20 mouse cellular contexts compared by ENCODE assay signal in the genomic region with DNA sequence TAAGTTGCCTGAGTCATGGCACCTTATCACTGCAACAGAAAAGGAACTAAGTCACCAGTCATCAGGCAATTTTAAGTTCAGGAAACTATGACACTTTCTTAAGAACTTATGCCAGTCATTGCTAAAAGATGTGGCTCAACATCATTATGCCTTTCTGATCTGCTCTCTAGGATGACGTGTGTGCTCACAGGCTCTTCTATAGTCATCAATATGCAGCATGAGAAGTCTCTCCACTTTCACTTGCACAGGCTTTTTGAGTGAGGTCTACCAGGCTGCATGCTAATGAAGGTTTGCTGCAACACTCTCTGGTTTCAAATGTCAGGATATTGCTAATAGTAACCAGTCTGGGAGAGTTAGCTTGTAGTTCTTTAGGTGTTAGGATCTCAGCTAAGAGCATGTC.
DNase-seq lines count a peak whose midpoint lies in the region; ATAC-seq and TF ChIP-seq lines count a peak whose summit lies in the region.
"Had no signal": no experiment of that assay in that cellular context is flagged by ENCODE, and none has a peak within 500 bp of the region (broad histone marks: within the 10 kb centered on the region; RNA-seq: fewer than 3 reads in every experiment).

No protein-coding gene starts in this region.

- intact Hi-C loops in left cerebral cortex, adult 2 months (cut with DNase I), result no loop called here

- no peaks in the 10 kb centered on the region for H3K27me3 ChIP-seq in forebrain, embryonic 14.5 days (replicated peaks; ENCODE audit: control insufficient read depth, insufficient read depth, low read length)
- no peaks in the 10 kb centered on the region for H3K27me3 ChIP-seq in cerebellum, adult 2 months (ENCODE audit: control insufficient read depth, insufficient read depth, low read length)

- H3K9ac ChIP-seq in forebrain, embryonic 14.5 days (ENCODE audit: low read length), result no peak overlapping the region
- H3K9ac ChIP-seq: liver, postnatal 0 days had no signal

- no peak for TF ChIP-seq CTCF in left cerebral cortex, adult 2 months (IDR thresholded peaks at IDR 0.05)
- no peak for TF ChIP-seq CTCF in cerebellum, adult 2 months (IDR thresholded peaks at IDR 0.05; ENCODE audit: borderline replicate concordance, insufficient read depth, low read depth, low read length)

- 41% methylated on average over 1 of the region's 1 CpGs for WGBS in forebrain, embryonic 14.5 days
- WGBS in cerebellum, adult 2 months, result 32% methylated on average over 1 of the region's 1 CpGs

- ATAC-seq in forebrain, embryonic 14.5 days, result 0 out of 2 replicates have a peak, but pooled peaks have one; percentile 50
- peak; percentile 24 for ATAC-seq in megakaryocyte, adult 5-6 weeks (ENCODE audit: poor library complexity, severe bottlenecking)
- ATAC-seq: inflammation-experienced regulatory T-cells, adult 6 months; liver, postnatal 0 days had no signal

- H3K36me3 ChIP-seq in forebrain, embryonic 14.5 days (ENCODE audit: control insufficient read depth, insufficient read depth, low read length), result no peaks in the 10 kb centered on the region
- H3K36me3 ChIP-seq: heart, embryonic 10.5 days; limb, embryonic 10.5 days had no signal

- H3K9me3 ChIP-seq in forebrain, embryonic 14.5 days (replicated peaks; ENCODE audit: control insufficient read depth, low read length), result no peaks in the 10 kb centered on the region
- H3K9me3 ChIP-seq: heart, embryonic 10.5 days; limb, embryonic 10.5 days had no signal

- no peak overlapping the region for H3K4me2 ChIP-seq in forebrain, embryonic 14.5 days (ENCODE audit: low read length)

- DNase-seq in embryo, embryonic 11 days, result peak; percentile 2
- DNase-seq in embryo, embryonic 10 days (ENCODE audit: low spot score), result no peak
- peak; percentile 85 for DNase-seq in 416B (ENCODE audit: low read depth)
- peak; percentile 5 for DNase-seq in forebrain, embryonic 14.5 days (ENCODE audit: low spot score)
- DNase-seq in left cerebral cortex, adult 2 months (ENCODE audit: extremely low spot score in 1 of 2, low spot score in 2 of 2), result no peak
- no peak for DNase-seq in adrenal gland, postnatal 10 days
- no peak for DNase-seq in cerebellum, adult 2 months
- DNase-seq: adrenal gland, postnatal 36 days; cerebellum, adult 9-10 months; kidney, adult 2 months; kidney, postnatal 14 days; liver, postnatal 0 days; lung, postnatal 14 days; right cerebral cortex, postnatal 25 days; thymus, postnatal 36 days had no signal

- no peak overlapping the region for H3K4me3 ChIP-seq in forebrain, embryonic 14.5 days (ENCODE audit: low read depth, low read length)
- H3K4me3 ChIP-seq in left cerebral cortex, adult 2 months, result no peak overlapping the region
- H3K4me3 ChIP-seq in cerebellum, adult 2 months (replicated peaks; ENCODE audit: insufficient read depth, low read depth, low read length), result no peak overlapping the region
- H3K4me3 ChIP-seq: heart, embryonic 10.5 days; layer of hippocampus, adult 2 months; limb, embryonic 10.5 days had no signal

- H3K27ac ChIP-seq in forebrain, embryonic 14.5 days (ENCODE audit: low read depth, low read length), result no peak overlapping the region
- no peak overlapping the region for H3K27ac ChIP-seq in left cerebral cortex, adult 2 months
- H3K27ac ChIP-seq in cerebellum, adult 2 months (ENCODE audit: insufficient read depth, low read length), result no peak overlapping the region
- H3K27ac ChIP-seq: heart, embryonic 10.5 days; layer of hippocampus, adult 2 months; limb, embryonic 10.5 days had no signal

- TF ChIP-seq POLR2A in cerebellum, adult 2 months (IDR thresholded peaks at IDR 0.05; ENCODE audit: borderline replicate concordance, insufficient read depth, low read length), result no peak

- H3K4me1 ChIP-seq in forebrain, embryonic 14.5 days (ENCODE audit: control insufficient read depth, insufficient read depth, low read length), result no peaks in the 10 kb centered on the region
- H3K4me1 ChIP-seq in cerebellum, adult 2 months (ENCODE audit: control insufficient read depth, insufficient read depth, low read length), result no peaks in the 10 kb centered on the region
- H3K4me1 ChIP-seq: heart, embryonic 10.5 days had no signal

Comparison
In these comparisons a context has a peak if more than half of its experiments do, and no peak if none do; other contexts are left out.
1. DNase-seq: peak in embryo, embryonic 11 days (single experiment), 416B (single experiment) and forebrain, embryonic 14.5 days (single experiment); none in embryo, embryonic 10 days (single experiment), left cerebral cortex, adult 2 months (0 of 2), adrenal gland, postnatal 10 days (single experiment) and cerebellum, adult 2 months (0 of 2).